Mouse (Mus musculus) olfactory bulb, adult 2 months (tissue): Measurements from ENCODE around the gene Supt6.

Source experiments
- CTCF ChIP-seq: fragments of 200-500 bp; IDR thresholded peaks from 2 replicates; pipeline ENCODE4 v1.5.1; 2012; ENCODE audit warnings: low read depth, mild to moderate bottlenecking, low read length, moderate library complexity; ENCODE audit not compliant: insufficient read depth
- POLR2A ChIP-seq: fragments of 200-500 bp; IDR thresholded peaks from 2 replicates; pipeline ENCODE4 v1.6.1; 2012; ENCODE audit warnings: mild to moderate bottlenecking, low read depth, low read length, moderate library complexity; ENCODE audit not compliant: insufficient read depth

DNA sequence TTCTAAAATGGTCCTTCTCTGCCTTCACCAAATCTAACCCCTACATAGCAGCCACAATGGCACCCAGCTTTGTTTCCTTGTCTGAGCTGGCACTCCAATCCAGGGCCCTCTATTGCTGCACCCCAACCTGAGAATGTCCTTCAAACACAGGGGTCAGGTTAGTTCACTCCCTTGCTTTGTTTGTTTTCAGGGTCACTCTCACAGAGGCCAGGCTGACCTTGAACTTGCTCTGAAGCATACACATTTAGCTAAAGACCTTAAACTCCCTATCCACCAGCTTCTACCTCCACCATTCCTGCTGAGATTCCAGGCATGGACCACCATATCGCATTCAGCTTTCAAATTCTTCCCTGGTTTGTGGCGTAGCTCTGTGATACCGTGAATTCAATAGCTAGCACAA is 71.3 kb downstream of the Supt6 start:
- TF ChIP-seq CTCF (no peak), POLR2A (no peak)
